Mouse (Mus musculus): ENCODE measurements around the gene Neurl4. TPM values are rescaled to one million over a fixed set of nuclear protein-coding genes. Genes with fewer than 3 reads are reported as not detected.
"Not testable (repeated sequence)": the region's sequence is repeated elsewhere in the genome, so short reads cannot be mapped to it uniquely, and the experiment has no call there.

Gene Neurl4
- total RNA-seq (2021): 10 to 100 TPM; 40.2 to 47.4 TPM

DNA sequence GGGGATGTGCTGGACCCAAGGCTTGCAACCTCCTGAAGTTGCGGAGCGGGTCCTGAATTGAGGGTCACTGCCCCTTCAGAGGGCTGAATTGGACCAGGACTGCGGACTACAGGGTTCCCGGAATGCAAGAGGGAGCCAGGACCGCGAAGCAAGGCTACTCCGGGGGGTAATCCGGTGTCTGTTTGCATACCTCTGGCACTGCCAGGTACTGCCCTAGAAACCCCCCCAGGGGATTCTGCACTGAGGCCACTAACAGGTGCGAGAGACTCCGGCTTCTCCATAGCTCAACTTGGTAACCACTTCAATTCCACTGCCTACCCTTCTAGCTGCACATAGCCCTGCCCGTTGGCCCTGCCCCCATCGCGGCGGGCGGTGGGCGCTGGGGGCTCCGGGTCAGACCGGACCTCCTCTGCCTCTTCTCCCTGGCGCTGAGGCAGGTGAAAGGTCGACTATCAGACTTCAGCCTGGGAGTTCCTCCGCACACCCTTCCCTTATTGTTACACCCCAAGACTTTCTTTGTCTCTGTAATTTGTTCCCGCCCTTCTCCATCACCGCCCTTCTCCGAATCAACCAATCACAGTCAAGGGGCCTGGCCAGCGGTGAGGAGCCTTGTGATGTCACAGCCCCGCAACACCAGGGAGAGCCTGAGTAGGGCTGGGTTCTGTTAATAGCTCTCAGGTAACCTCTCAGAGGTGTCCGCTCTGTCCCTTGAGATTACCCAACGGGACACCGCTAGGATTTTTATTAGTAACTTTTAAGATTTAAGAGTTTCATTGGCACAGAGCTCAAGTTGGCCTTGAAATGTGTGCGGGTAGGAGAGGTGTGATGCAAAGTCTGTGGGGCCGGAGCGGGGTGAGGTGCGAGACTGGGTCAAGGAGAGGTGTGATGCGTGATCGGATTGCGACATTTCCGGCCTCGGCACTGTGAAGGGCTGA is at the start of gene Neurl4, which contains the start of gene 2810408A11Rik:
Gene Neurl4 (plus strand): TSS at position 602 of the 935 bp plus-strand sequence.
Gene 2810408A11Rik (minus strand): TSS at position 517 of the 935 bp plus-strand sequence.
- peak; percentile 83 to 86 for DNase-seq
- intact Hi-C loops (cut with DNase I): no loop called here

- intact Hi-C loops (cut with DNase I): no loop called here
- no peak for DNase-seq
These were observed 46.9 kb upstream of the Neurl4 start for GRCm38 (mm10) chr11:69853994-69854393.

- no peak for DNase-seq
These were observed 46.2 kb upstream of the Neurl4 start for GRCm38 (mm10) chr11:69854680-69855079.

GRCm38 (mm10) chr11:69855347-69855746 is 45.5 kb upstream of the Neurl4 start:
- intact Hi-C loops (cut with DNase I): no loop called here
- DNase-seq: peak in 1 of 2 experiments; percentile 55

More at GRCm38 (mm10) chr11:69854680-69855079, 46.2 kb upstream of the Neurl4 start:
- intact Hi-C loops (cut with DNase I): no loop called here

DNA sequence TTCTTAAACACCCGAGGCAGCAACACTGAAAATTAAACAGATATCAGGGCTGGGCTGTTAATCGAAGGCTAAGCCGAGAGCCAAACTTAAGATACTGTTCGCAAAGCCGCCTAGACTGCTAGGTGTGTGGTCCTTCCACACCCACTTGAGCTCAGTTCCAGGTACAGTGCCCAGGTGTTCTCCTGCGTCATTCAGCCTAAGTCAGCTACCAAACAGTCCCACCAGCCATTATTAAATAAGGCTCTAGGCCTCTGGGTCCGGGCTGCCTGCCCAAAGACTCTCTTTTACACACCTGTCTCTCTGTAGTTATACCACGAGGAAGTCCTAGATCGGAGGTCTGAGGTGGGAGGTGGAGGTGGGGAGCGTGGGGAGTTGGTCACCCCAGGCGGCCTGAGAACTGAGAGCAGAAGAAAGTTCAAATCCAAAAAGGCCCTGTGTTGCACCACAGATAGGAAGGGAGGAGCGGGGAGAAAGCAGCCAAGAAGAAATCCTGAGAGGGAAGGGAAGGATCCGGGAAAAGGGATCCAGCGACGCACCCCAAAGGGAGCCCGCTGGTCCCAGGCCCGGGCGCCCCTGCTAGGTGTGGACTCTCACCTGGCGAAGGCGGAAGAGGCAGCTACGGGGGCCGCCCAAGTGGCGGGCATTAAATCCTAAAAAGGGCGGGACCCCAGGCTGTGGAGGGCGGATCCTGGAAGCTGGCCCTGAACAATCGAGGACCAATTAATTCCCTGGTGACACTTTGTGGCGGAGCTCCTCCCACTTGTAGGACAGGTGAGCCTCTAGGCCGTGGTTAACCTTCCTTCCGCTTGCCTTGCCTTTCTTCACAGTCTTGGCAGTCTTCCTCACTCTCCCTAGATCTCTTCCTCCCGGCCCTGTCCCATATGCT is 42.5 kb upstream of the Neurl4 start, which contains the start of gene Tnk1:
Gene Tnk1 (minus strand): TSS at position 618 of the 886 bp plus-strand sequence.
- DNase-seq: no peak

GRCm38 (mm10) chr11:69863729-69864128 is 37.1 kb upstream of the Neurl4 start:
- intact Hi-C loops (cut with DNase I): not testable (repeated sequence)

More for the DNA sequence above, 42.5 kb upstream of the Neurl4 start, which contains the start of gene Tnk1:
- intact Hi-C loops (cut with DNase I): no loop called here

GRCm38 (mm10) chr11:69864138-69864860 is 36.6 kb upstream of the Neurl4 start:
- intact Hi-C loops (cut with DNase I): no loop called here
- no peak for DNase-seq

More at GRCm38 (mm10) chr11:69863729-69864128, 37.1 kb upstream of the Neurl4 start:
- DNase-seq: not testable (repeated sequence)

- intact Hi-C loops (cut with DNase I): loop anchor here (5.0 kb wide), 1 partner anchor 43 kb away; the partner anchor contains the start of gene Spem1
- no peak for DNase-seq
These were observed 35.3 kb upstream of the Neurl4 start for GRCm38 (mm10) chr11:69865561-69865960.

- DNase-seq: no peak
- intact Hi-C loops (cut with DNase I): loop anchor here (5.0 kb wide), 1 partner anchor 45 kb away; the partner anchor contains the start of gene Spem1
These were observed 33.5 kb upstream of the Neurl4 start for GRCm38 (mm10) chr11:69867335-69867734.

GRCm38 (mm10) chr11:69870289-69871069 is 30.4 kb upstream of the Neurl4 start:
- intact Hi-C loops (cut with DNase I): no loop called here
- no peak for DNase-seq

- intact Hi-C loops (cut with DNase I): no loop called here
- DNase-seq: no peak
These were observed 29.1 kb upstream of the Neurl4 start for GRCm38 (mm10) chr11:69871822-69872221.

DNA sequence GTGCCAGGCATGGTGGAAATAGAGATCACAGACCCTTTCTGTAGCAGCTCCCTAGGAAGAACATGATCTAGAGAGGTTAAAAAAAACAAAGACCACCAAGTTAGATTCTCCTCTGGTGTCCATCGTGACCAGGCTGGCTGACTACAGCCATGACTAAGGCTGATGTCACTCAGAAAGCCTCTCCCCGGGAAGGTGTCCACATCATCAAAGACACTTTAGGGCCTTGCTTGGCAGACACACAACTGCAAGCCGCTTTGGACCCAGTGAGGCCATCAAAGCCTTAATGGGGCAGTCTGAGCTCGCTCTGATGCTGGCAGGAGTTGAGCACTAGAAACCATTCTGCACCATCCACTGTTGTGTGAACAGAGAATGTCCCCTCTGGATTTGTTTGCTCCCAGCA is 28.4 kb upstream of the Neurl4 start:
- intact Hi-C loops (cut with DNase I): no loop called here
- DNase-seq: no peak

DNA sequence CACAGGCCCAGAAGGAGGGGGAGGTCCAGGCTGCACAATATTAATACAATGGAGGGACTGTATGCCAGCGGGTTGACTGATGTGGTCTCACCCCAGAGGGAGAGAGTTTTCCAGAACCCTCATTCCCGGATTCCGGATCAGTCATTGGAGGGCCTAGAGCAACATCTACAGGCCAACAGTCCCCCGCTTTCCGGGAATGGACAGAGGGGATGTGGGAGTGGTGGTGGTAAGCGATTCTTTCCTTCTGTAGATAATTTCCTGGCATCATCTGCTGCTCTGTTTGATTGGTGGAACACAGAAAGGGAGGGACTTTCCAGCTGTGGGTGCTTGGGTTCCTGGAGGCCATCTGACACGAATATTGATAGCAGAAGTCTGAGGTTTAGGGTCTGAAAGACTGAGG is 24.7 kb upstream of the Neurl4 start:
- DNase-seq: peak; percentile 48 to 56
- intact Hi-C loops (cut with DNase I): loop anchor here (2.0 to 5.0 kb wide), 7 partner anchors 29 to 194 kb away; partner anchors contain the start of genes Plscr3, Senp3, Slc2a4 and Tmem256

GRCm38 (mm10) chr11:69876867-69877266 is 24.0 kb upstream of the Neurl4 start:
- peak; percentile 87 to 91 for DNase-seq
- intact Hi-C loops (cut with DNase I): loop anchor here (2.0 to 5.0 kb wide), 7 partner anchors 30 to 195 kb away; partner anchors contain the start of genes Plscr3, Senp3, Slc2a4 and Tmem256

GRCm38 (mm10) chr11:69877878-69878277 is 23.0 kb upstream of the Neurl4 start, which contains the start of gene Tmem95:
Gene Tmem95 (minus strand): TSS chr11:69878018.
- intact Hi-C loops (cut with DNase I): loop anchor here (2.0 to 5.0 kb wide), 7 partner anchors 31 to 196 kb away; partner anchors contain the start of genes Plscr3, Senp3, Slc2a4 and Tmem256
- no peak for DNase-seq

GRCm38 (mm10) chr11:69878399-69878798 is 22.5 kb upstream of the Neurl4 start:
- DNase-seq: no peak

GRCm38 (mm10) chr11:69878952-69879351 is 21.9 kb upstream of the Neurl4 start:
- no peak for DNase-seq
- intact Hi-C loops (cut with DNase I): loop anchor here (5.0 kb wide), 1 partner anchor 197 kb away; the partner anchor contains the start of gene Senp3

More at GRCm38 (mm10) chr11:69878399-69878798, 22.5 kb upstream of the Neurl4 start:
- intact Hi-C loops (cut with DNase I): loop anchor here (5.0 kb wide), 1 partner anchor 196 kb away; the partner anchor contains the start of gene Senp3

GRCm38 (mm10) chr11:69879711-69880110 is 21.2 kb upstream of the Neurl4 start:
- DNase-seq: no peak
- intact Hi-C loops (cut with DNase I): loop anchor here (2.0 to 5.0 kb wide), 3 partner anchors 41 to 197 kb away; partner anchors contain the start of genes Eif5a, Polr2a and Senp3

Measured in heart, postnatal 36 days (tissue).